Mouse (Mus musculus) layer of hippocampus, adult 9-10 months (tissue): ENCODE measurements around the gene Ryr3.

Experiments
- DNase-seq: peaks from one replicate; pipeline ENCODE4 v3.0.0; 2022; ENCODE audit warnings: low spot score

Ryr3 gene

GRCm38 (mm10) chr2:112637206-112637605 is 579.7 kb downstream of the Ryr3 start:
- no peak for DNase-seq

- DNase-seq: no peak
These were observed 584.4 kb downstream of the Ryr3 start for GRCm38 (mm10) chr2:112632536-112632935.

GRCm38 (mm10) chr2:112630669-112631068 is 586.2 kb downstream of the Ryr3 start:
- no peak for DNase-seq

- no peak for DNase-seq
These were observed 591.7 kb downstream of the Ryr3 start for GRCm38 (mm10) chr2:112625156-112625555.

GRCm38 (mm10) chr2:112617206-112617605 is 599.7 kb downstream of the Ryr3 start:
- no peak for DNase-seq

- DNase-seq: no peak
These were observed 602.5 kb downstream of the Ryr3 start for GRCm38 (mm10) chr2:112614375-112614774.

GRCm38 (mm10) chr2:112612628-112613027 is 604.3 kb downstream of the Ryr3 start:
- DNase-seq: no peak

GRCm38 (mm10) chr2:112606536-112606935 is 610.4 kb downstream of the Ryr3 start:
- no peak for DNase-seq

GRCm38 (mm10) chr2:112602487-112602886 is 614.4 kb downstream of the Ryr3 start:
- DNase-seq: no peak

GRCm38 (mm10) chr2:112600222-112600621 is 616.7 kb downstream of the Ryr3 start:
- DNase-seq: no peak

GRCm38 (mm10) chr2:112597064-112597463 is 619.8 kb downstream of the Ryr3 start:
- no peak for DNase-seq

GRCm38 (mm10) chr2:112596415-112596814 is 620.5 kb downstream of the Ryr3 start:
- no peak for DNase-seq

GRCm38 (mm10) chr2:112595807-112596206 is 621.1 kb downstream of the Ryr3 start:
- no peak for DNase-seq

GRCm38 (mm10) chr2:112593781-112594180 is 623.1 kb downstream of the Ryr3 start:
- DNase-seq: no peak

- no peak for DNase-seq
These were observed 623.6 kb downstream of the Ryr3 start for GRCm38 (mm10) chr2:112593322-112593721.

- peak; percentile 59 for DNase-seq
These were observed 625.4 kb downstream of the Ryr3 start for GRCm38 (mm10) chr2:112591451-112591871.

- no peak for DNase-seq
These were observed 625.9 kb downstream of the Ryr3 start for GRCm38 (mm10) chr2:112590985-112591384.
